Mouse (Mus musculus) limb, embryonic 12.5 days (tissue): ENCODE data around the gene Lsp1. TPM values are rescaled to one million over a fixed set of nuclear protein-coding genes. Genes with fewer than 3 reads are reported as not detected.

ENCODE experiments used
- ATAC-seq: fragments of 200-750 bp; cut with Nextera tagmentation; 2 replicates; pipeline ENCODE4 v1.8.0; 2017; ENCODE audit warnings: low read depth, moderate TSS enrichment; ENCODE audit not compliant: insufficient number of reproducible peaks, insufficient read depth, low FRiP score, low TSS enrichment
- H3K27ac ChIP-seq: fragments of 300-500 bp; sonication (generic); 2 replicates; pipeline ENCODE4 v1.5.1; 2016; ENCODE audit warnings: mild to moderate bottlenecking, moderate library complexity
- H3K27me3 ChIP-seq: fragments of 300-500 bp; sonication (generic); 2 replicates; pipeline ENCODE4 v1.6.1; 2016; ENCODE audit warnings: mild to moderate bottlenecking, moderate library complexity
- H3K36me3 ChIP-seq: fragments of 300-500 bp; sonication (generic); 2 replicates; pipeline ENCODE4 v1.6.1; 2016; ENCODE audit warnings: mild to moderate bottlenecking, moderate library complexity
- H3K4me1 ChIP-seq: fragments of 300-500 bp; sonication (generic); replicated peaks from 2 replicates; pipeline ENCODE4 v1.6.1; 2016
- H3K4me2 ChIP-seq: fragments of 300-500 bp; sonication (generic); 2 replicates; pipeline ENCODE4 v1.6.1; 2016; ENCODE audit warnings: mild to moderate bottlenecking, moderate library complexity
- H3K4me3 ChIP-seq: fragments of 300-500 bp; sonication (generic); replicated peaks from 2 replicates; pipeline ENCODE4 v1.5.1; 2016; ENCODE audit warnings: mild to moderate bottlenecking
- H3K9ac ChIP-seq: fragments of 300-500 bp; sonication (generic); replicated peaks from 2 replicates; pipeline ENCODE4 v1.6.1; 2016; ENCODE audit warnings: mild to moderate bottlenecking, moderate library complexity
- H3K9me3 ChIP-seq: fragments of 300-500 bp; sonication (generic); 2 replicates; pipeline ENCODE4 v1.6.1; 2016; ENCODE audit warnings: mild to moderate bottlenecking, moderate library complexity
- WGBS: fragments of 180-500 bp; shearing (Covaris S2); methylation state at CpG from one replicate; pipeline ENCODE4 v1.1.7; 2016; 5-methylcytosine and 5-hydroxymethylcytosine counted together
- polyA plus RNA-seq: library from polyadenylated mRNA; unstranded; fragments of >200 nt; fragmentation: Nextera tagmentation; extraction: Ambion mirVana; gene quantifications from 2 replicates; pipeline ENCODE4 v1.2.1, GENCODE M21; 2016

Gene Lsp1
- polyA plus RNA-seq = 30.2 and 30.3 TPM in 2 replicates

DNA sequence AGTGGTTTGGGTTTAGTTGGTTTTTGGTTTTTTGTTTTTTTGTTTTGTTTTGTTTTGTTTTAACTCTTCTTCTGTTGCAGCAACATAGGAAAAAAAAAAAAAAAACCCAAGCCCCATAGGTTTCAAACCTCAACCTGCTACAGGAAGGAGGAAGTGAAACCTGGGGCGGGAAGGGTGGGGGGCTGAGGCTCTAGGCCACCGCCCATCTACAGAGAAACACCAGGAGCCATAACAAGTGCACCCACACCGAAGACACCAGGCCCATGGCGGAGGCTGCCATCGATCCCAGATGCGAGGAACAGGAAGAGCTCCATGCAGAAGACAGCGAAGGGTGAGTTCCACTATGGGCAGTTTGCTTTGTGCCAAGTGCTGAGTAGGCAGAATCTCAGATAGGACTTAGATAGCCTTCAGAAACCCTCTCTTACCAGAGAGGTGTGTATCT, at the start of gene Lsp1:
Gene Lsp1, plus strand, starts transcription at position 174 of the 442 bp plus-strand sequence.
- Histone ChIP-seq H3K4me3 (no peak within 1 kb of the TSS), H3K9ac (no peak within 1 kb of the TSS), H3K36me3 (no peaks in the 10 kb centered on the region), H3K9me3 (no peaks in the 10 kb centered on the region), H3K27ac (peak within 1 kb of the TSS; percentile 91; the same call in 1 of the 2 replicates), H3K4me2 (no peak within 1 kb of the TSS), H3K27me3 (no peaks in the 10 kb centered on the region), H3K4me1 (peaks cover 37% of the 10 kb centered on the region)
- ATAC-seq = no peak
- 98% methylated on average over 7 of the region's 7 CpGs for WGBS

- Histone ChIP-seq H3K4me1 (no peaks in the 10 kb centered on the region), H3K27me3 (no peaks in the 10 kb centered on the region), H3K4me3 (no peak overlapping the region), H3K9ac (no peak overlapping the region), H3K9me3 (no peaks in the 10 kb centered on the region), H3K4me2 (no peak overlapping the region), H3K36me3 (no peaks in the 10 kb centered on the region), H3K27ac (no peak overlapping the region)
- ATAC-seq = no peak
- 92% methylated on average over 6 of the region's 6 CpGs for WGBS
Measured at GRCm38 (mm10) chr7:142413285-142413684, 47.3 kb upstream of the Lsp1 start.

DNA sequence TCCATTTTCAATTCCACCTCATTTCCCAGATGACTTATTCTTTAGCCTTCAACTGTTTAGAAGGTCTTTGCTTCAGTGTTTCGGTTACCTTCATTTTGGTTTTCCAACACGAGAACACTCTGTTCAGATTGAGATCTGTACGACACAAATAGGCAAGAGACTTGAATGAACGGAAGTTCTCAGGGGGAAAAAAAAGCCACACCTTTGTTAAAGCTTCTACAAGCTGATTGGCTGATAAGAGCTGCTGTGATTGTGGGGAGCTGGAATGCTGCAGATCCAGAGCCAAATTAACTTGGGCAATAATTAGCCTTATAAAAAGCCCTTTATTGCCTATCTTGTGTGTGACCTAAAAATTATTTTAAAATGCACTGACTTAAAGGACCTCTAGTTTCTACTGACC, 45.3 kb upstream of the Lsp1 start:
- H3K4me1 ChIP-seq = no peaks in the 10 kb centered on the region
- WGBS = 63% methylated on average over 4 of the region's 4 CpGs
- no peaks in the 10 kb centered on the region for H3K9me3 ChIP-seq
- no peak for ATAC-seq
- no peak overlapping the region for H3K27ac ChIP-seq
- H3K9ac ChIP-seq = no peak overlapping the region
- no peak overlapping the region for H3K4me2 ChIP-seq
- H3K27me3 ChIP-seq = no peaks in the 10 kb centered on the region
- no peaks in the 10 kb centered on the region for H3K36me3 ChIP-seq
- H3K4me3 ChIP-seq = no peak overlapping the region

DNA sequence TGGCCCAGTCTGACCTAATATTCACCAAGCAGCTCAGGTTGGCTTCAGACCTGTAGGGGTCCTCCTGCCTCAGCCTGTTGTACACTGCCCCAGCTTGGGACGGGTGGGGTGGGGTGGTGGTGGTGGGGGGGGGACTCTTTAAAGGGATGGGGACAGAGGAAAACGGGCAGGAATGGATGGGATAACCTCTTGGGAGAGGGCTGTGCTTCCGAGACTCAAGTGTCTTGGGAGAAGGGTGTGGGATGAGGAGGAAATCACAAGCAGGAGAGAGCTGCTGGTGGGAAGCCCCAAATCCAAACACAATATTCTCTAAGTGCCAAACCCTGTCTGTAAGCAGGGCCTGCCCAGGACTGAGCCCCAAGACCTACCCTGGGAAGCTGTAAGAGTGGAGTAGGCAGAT, 44.4 kb upstream of the Lsp1 start:
- Histone ChIP-seq H3K27ac (no peak overlapping the region), H3K9ac (no peak overlapping the region), H3K27me3 (no peaks in the 10 kb centered on the region), H3K4me3 (no peak overlapping the region), H3K4me2 (no peak overlapping the region), H3K36me3 (no peaks in the 10 kb centered on the region), H3K9me3 (no peaks in the 10 kb centered on the region), H3K4me1 (no peaks in the 10 kb centered on the region)
- 50% methylated on average over 3 of the region's 3 CpGs for WGBS
- ATAC-seq = no peak

DNA sequence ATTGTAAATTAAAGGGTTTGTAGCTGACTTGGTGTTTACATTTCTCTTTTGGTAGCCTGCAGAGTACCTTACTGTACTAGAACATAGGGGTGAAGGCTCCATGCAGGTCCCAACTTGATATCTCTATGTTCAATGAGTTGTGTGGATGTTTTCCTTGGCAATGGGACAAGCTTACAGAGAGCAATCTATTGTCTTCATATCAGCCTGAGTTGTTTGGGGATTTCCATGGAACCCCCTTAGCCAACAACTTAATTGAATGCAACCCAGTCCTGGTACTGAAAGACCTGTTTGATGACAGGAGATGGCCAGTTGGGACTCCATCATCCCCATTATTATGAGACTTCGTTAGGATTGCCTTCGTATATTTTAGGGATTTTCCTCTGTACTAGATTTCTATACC, 42.6 kb upstream of the Lsp1 start:
- 95% methylated on average over 2 of the region's 2 CpGs for WGBS
- no peak for ATAC-seq
- Histone ChIP-seq H3K4me3 (no peak overlapping the region), H3K27ac (no peak overlapping the region), H3K27me3 (no peaks in the 10 kb centered on the region), H3K4me2 (no peak overlapping the region), H3K9me3 (no peaks in the 10 kb centered on the region), H3K9ac (no peak overlapping the region), H3K4me1 (no peaks in the 10 kb centered on the region), H3K36me3 (no peaks in the 10 kb centered on the region)

GRCm38 (mm10) chr7:142418679-142419078, 41.9 kb upstream of the Lsp1 start:
- H3K27me3 ChIP-seq = no peaks in the 10 kb centered on the region
- WGBS = 91% methylated on average over 8 of the region's 8 CpGs
- no peak overlapping the region for H3K4me3 ChIP-seq
- H3K9ac ChIP-seq = no peak overlapping the region
- H3K4me2 ChIP-seq = no peak overlapping the region
- H3K27ac ChIP-seq = no peak overlapping the region
- no peak for ATAC-seq
- no peaks in the 10 kb centered on the region for H3K4me1 ChIP-seq
- H3K36me3 ChIP-seq = no peaks in the 10 kb centered on the region
- H3K9me3 ChIP-seq = no peaks in the 10 kb centered on the region

- H3K4me2 ChIP-seq = no peak overlapping the region
- no peaks in the 10 kb centered on the region for H3K36me3 ChIP-seq
- H3K27me3 ChIP-seq = no peaks in the 10 kb centered on the region
- H3K9ac ChIP-seq = no peak overlapping the region
- H3K4me1 ChIP-seq = no peaks in the 10 kb centered on the region
- no peak overlapping the region for H3K4me3 ChIP-seq
- WGBS = 81% methylated on average over 5 of the region's 5 CpGs
- no peak overlapping the region for H3K27ac ChIP-seq
- no peak for ATAC-seq
- H3K9me3 ChIP-seq = no peaks in the 10 kb centered on the region
Measured at GRCm38 (mm10) chr7:142419887-142420286, 40.7 kb upstream of the Lsp1 start.

GRCm38 (mm10) chr7:142421826-142422225, 38.8 kb upstream of the Lsp1 start:
- ATAC-seq = no peak
- no peak overlapping the region for H3K9ac ChIP-seq
- WGBS = 72% methylated on average over 2 of the region's 2 CpGs

DNA sequence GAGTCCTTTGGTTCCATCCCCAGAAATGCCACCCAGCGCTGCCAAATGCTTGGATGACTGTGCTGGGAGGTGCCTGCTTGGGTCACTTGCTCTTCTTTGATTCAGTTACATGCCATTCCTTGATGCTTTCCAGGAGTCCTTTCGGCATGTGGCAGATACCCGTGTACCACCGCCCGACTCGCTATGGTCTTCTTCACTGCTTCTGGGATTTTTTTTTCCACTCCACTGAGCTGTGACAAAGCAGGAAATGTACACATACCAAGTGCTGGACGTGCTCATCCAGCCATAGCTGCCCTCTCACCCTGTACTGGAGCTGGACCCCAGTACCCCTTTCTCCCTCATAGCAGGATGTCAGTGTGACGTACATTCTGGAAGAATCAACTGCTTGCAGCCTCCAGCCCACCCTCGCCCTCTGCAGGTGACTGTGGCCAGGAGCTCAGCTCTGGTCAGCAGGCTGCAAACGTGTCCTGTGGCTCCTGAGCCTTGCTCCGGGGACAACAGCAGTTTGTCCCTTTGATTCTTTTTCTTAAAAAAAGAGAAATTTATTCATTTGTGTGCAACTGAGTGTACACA, 34.9 kb upstream of the Lsp1 start:
- Histone ChIP-seq H3K36me3 (no peaks in the 10 kb centered on the region), H3K27me3 (no peaks in the 10 kb centered on the region)
- WGBS = 67% methylated on average over 11 of the region's 11 CpGs

More at GRCm38 (mm10) chr7:142421826-142422225, 38.8 kb upstream of the Lsp1 start:
- Histone ChIP-seq H3K4me2 (no peak overlapping the region), H3K4me3 (no peak overlapping the region), H3K36me3 (no peaks in the 10 kb centered on the region), H3K9me3 (no peaks in the 10 kb centered on the region), H3K4me1 (no peaks in the 10 kb centered on the region), H3K27ac (no peak overlapping the region), H3K27me3 (no peaks in the 10 kb centered on the region)

GRCm38 (mm10) chr7:142428213-142428612, 32.4 kb upstream of the Lsp1 start:
- H3K36me3 ChIP-seq = no peaks in the 10 kb centered on the region
- no peaks in the 10 kb centered on the region for H3K9me3 ChIP-seq
- H3K27ac ChIP-seq = peak overlapping the region; percentile 53
- H3K27me3 ChIP-seq = no peaks in the 10 kb centered on the region
- no peak overlapping the region for H3K9ac ChIP-seq
- H3K4me3 ChIP-seq = no peak overlapping the region
- H3K4me2 ChIP-seq = no peak overlapping the region
- 7% methylated on average over 7 of the region's 7 CpGs for WGBS
- ATAC-seq = no peak
- peaks cover 34% of the 10 kb centered on the region for H3K4me1 ChIP-seq

More for the DNA sequence above, 34.9 kb upstream of the Lsp1 start:
- Histone ChIP-seq H3K27ac (no peak overlapping the region), H3K4me2 (no peak overlapping the region), H3K9me3 (no peaks in the 10 kb centered on the region), H3K4me1 (peaks cover 24% of the 10 kb centered on the region), H3K4me3 (no peak overlapping the region), H3K9ac (no peak overlapping the region)
- ATAC-seq = no peak

GRCm38 (mm10) chr7:142430160-142430678, 30.4 kb upstream of the Lsp1 start:
- Histone ChIP-seq H3K27ac (peak overlapping the region; percentile 81), H3K4me3 (no peak overlapping the region), H3K4me1 (peaks cover 51% of the 10 kb centered on the region), H3K9me3 (no peaks in the 10 kb centered on the region), H3K9ac (no peak overlapping the region), H3K4me2 (0 out of 2 replicates have a peak overlapping the region, but pooled peaks have one; percentile 10), H3K27me3 (no peaks in the 10 kb centered on the region), H3K36me3 (no peaks in the 10 kb centered on the region)
- WGBS = 52% methylated on average over 12 of the region's 12 CpGs
- ATAC-seq = peak; percentile 79

GRCm38 (mm10) chr7:142431106-142431505, 29.5 kb upstream of the Lsp1 start:
- Histone ChIP-seq H3K4me2 (no peak overlapping the region), H3K36me3 (no peaks in the 10 kb centered on the region), H3K4me1 (peaks cover 51% of the 10 kb centered on the region), H3K4me3 (no peak overlapping the region), H3K27ac (peak overlapping the region; percentile 81; the same call in 1 of the 2 replicates), H3K27me3 (no peaks in the 10 kb centered on the region), H3K9me3 (no peaks in the 10 kb centered on the region), H3K9ac (no peak overlapping the region)
- 92% methylated on average over 14 of the region's 14 CpGs for WGBS
- no peak for ATAC-seq
